Mouse (Mus musculus) gastrocnemius, postnatal 4 days (tissue): ENCODE measurements around the gene Plekha6. TPM values are rescaled to one million over a fixed set of nuclear protein-coding genes. Genes with fewer than 3 reads are reported as not detected.

ENCODE experiments used
- DNase-seq, 2 experiments: peaks; one replicate each; pipeline ENCODE4 v3.0.0; 2021 to 2022; ENCODE audit warnings: low spot score in 2 of 2, mixed read lengths in 2 of 2
- total RNA-seq, 2 experiments: library from RNA; stranded (reverse); gene quantifications; 2 replicates each; pipeline ENCODE4 v1.2.3; 2021

The Plekha6 gene
- total RNA-seq, 2 experiments from 2014 or later = 12.6 to 14.4 TPM

DNA sequence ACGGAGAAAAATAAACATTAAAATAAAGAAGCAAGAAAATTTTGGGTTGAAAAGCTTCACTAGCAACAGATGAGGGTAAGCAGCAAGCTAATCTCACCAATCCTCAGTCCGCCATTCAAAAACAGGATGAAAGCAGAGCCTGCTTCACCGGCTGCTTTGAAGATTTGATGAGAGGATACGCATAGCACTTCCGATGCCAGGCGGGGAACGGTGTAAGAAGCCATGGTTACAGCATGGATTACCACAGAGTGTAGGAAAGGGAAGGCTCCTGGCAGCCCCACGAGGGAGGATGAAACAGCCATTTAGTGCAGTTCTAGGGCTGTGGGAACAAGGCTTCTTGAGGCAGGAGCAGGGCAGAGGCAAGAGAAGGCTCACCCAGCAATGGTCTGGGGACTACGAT lies 187.8 kb downstream of the Plekha6 start:
- no peak for DNase-seq

Other genes starting within 250 kb of the Plekha6 start
- 10 to 100 TPM; 59.0 to 76.0 TPM for gene Mdm4, start 133.6 kb upstream of the Plekha6 start, total RNA-seq
- gene Pik3c2b, start 118.5 kb upstream of the Plekha6 start, total RNA-seq = 10 to 100 TPM; 41.7 to 47.7 TPM
- gene Ppp1r15b, start 33.1 kb upstream of the Plekha6 start, total RNA-seq = 10 to 100 TPM; 46.0 to 49.1 TPM
- not detected for gene Golt1a, start 145.6 kb downstream of the Plekha6 start, total RNA-seq
- not detected for gene Kiss1, start 157.7 kb downstream of the Plekha6 start, total RNA-seq
- not detected for gene Ren1, start 186.3 kb downstream of the Plekha6 start, total RNA-seq
- under 1 TPM; 0.42 to 0.60 TPM for gene Etnk2, start 199.4 kb downstream of the Plekha6 start, total RNA-seq